Mouse (Mus musculus): ENCODE results near the gene Gm10563.
A peak's percentile ranks its signal among the peaks of the same experiment; 100 is the strongest.

The Gm10563 gene

GRCm38 (mm10) chr4:155568170-155568569 lies 77.0 kb downstream of the Gm10563 start:
- peak; percentile 23 to 50 for DNase-seq (ENCODE audit: low read depth in 2 of 2, low spot score in 2 of 2)

DNA sequence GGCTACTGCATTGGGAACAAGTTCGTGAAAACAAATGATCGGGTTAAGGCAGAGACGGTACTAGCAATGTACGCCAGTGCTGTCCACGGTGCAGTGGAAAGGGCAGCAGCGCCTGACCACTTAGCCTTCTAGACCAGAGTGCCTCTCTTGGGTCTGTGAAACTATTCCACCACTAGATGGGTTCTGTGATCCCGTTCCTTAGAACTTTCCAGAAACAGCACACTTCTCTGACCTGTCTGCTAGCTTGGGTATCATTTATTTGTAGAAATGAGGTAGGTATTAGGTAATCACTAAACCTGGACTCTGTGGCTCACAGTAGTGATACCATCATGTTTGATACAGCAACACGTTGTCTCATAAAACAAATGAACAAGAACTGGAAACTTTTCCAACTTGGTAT lies 78.7 kb downstream of the Gm10563 start:
- no peak for DNase-seq (ENCODE audit: low read depth in 2 of 2, low spot score in 2 of 2)
